Mouse (Mus musculus) bone marrow, adult 2 months (tissue): ENCODE measurements around the gene Rtn4ip1. TPM values are rescaled to one million over a fixed set of nuclear protein-coding genes. Genes with fewer than 3 reads are reported as not detected.

Experiments
- H3K27ac ChIP-seq: fragments of 200-500 bp; 2 replicates; pipeline ENCODE4 v1.5.1; 2012; ENCODE audit warnings: low read depth, mild to moderate bottlenecking, control low read depth, inconsistent platforms, low read length; ENCODE audit not compliant: control insufficient read depth, poor library complexity, insufficient read depth
- H3K4me1 ChIP-seq: fragments of 200-500 bp; 2 replicates; pipeline ENCODE4 v1.6.1; 2011; ENCODE audit warnings: low read length; ENCODE audit not compliant: control insufficient read depth, insufficient read depth
- H3K4me3 ChIP-seq: fragments of 200-500 bp; replicated peaks from 2 replicates; pipeline ENCODE3; 2011; ENCODE audit warnings: mild to moderate bottlenecking, low read depth, low read length, control low read depth; ENCODE audit not compliant: control insufficient read depth
- CTCF ChIP-seq: fragments of 200-500 bp; IDR thresholded peaks from 2 replicates; pipeline ENCODE4 v1.5.1; 2011; ENCODE audit warnings: low read length, control low read depth; ENCODE audit not compliant: control insufficient read depth, insufficient read depth
- POLR2A ChIP-seq: fragments of 200-500 bp; IDR thresholded peaks from 2 replicates; pipeline ENCODE4 v1.6.1; 2011; ENCODE audit warnings: low read depth, mild to moderate bottlenecking, control low read depth, low read length, borderline replicate concordance; ENCODE audit not compliant: control insufficient read depth
- WGBS: fragments of 180-500 bp; shearing (Covaris S2); methylation state at CpG from one replicate; pipeline ENCODE4 v1.1.7; 2018; 5-methylcytosine and 5-hydroxymethylcytosine counted together
- polyA plus RNA-seq: library from polyadenylated mRNA; stranded (reverse); fragments of >200 nt; gene quantifications from 2 replicates; pipeline ENCODE4 v1.2.4, GENCODE M21; 2011; ENCODE audit warnings: low replicate concordance; ENCODE audit not compliant: missing spikeins, insufficient read depth, insufficient read length

Gene Rtn4ip1
- polyA plus RNA-seq, 1 experiment = 15.5 TPM

- WGBS = 93% methylated on average over 4 of the region's 4 CpGs
Observed at GRCm38 (mm10) chr10:43892971-43893370, 8.6 kb upstream of the Rtn4ip1 start.

GRCm38 (mm10) chr10:43896065-43896464, 5.5 kb upstream of the Rtn4ip1 start:
- peaks cover 4% of the 10 kb centered on the region for H3K4me1 ChIP-seq
- TF ChIP-seq CTCF (no peak), POLR2A (no peak)

More at GRCm38 (mm10) chr10:43892971-43893370, 8.6 kb upstream of the Rtn4ip1 start:
- Histone ChIP-seq H3K27ac (no peak overlapping the region), H3K4me1 (peaks cover under 1% of the 10 kb centered on the region; the same call in 1 of the 2 replicates), H3K4me3 (no peak overlapping the region)
- TF ChIP-seq POLR2A (no peak), CTCF (no peak)

GRCm38 (mm10) chr10:43898276-43898675, 3.3 kb upstream of the Rtn4ip1 start:
- no peak overlapping the region for H3K4me3 ChIP-seq
- TF ChIP-seq CTCF = no peak
- no peak for TF ChIP-seq POLR2A
- WGBS = 79% methylated on average over 7 of the region's 7 CpGs
- peaks cover 4% of the 10 kb centered on the region for H3K4me1 ChIP-seq
- 0 out of 2 replicates have a peak overlapping the region, but pooled peaks have one; percentile 9 for H3K27ac ChIP-seq

More at GRCm38 (mm10) chr10:43896065-43896464, 5.5 kb upstream of the Rtn4ip1 start:
- WGBS = 89% methylated on average over 8 of the region's 8 CpGs
- H3K27ac ChIP-seq = no peak overlapping the region
- no peak overlapping the region for H3K4me3 ChIP-seq

GRCm38 (mm10) chr10:43900883-43901570, 580 bp upstream of the Rtn4ip1 start:
- Histone ChIP-seq H3K4me3 (peak overlapping the region; percentile 78), H3K27ac (peak overlapping the region; percentile 22; the same call in 1 of the 2 replicates), H3K4me1 (peaks cover 4% of the 10 kb centered on the region)
- WGBS = 4% methylated on average over 30 of the region's 30 CpGs
- TF ChIP-seq CTCF (no peak), POLR2A (no peak)

- H3K27ac ChIP-seq = no peak overlapping the region
- TF ChIP-seq POLR2A = no peak
- no peak for TF ChIP-seq CTCF
- WGBS = 90% methylated on average over 1 of the region's 1 CpGs
- H3K4me1 ChIP-seq = no peaks in the 10 kb centered on the region
- no peak overlapping the region for H3K4me3 ChIP-seq
Observed at GRCm38 (mm10) chr10:43904569-43904968, 3.0 kb downstream of the Rtn4ip1 start.

- WGBS = 30% methylated on average over 12 of the region's 12 CpGs
- no peak overlapping the region for H3K27ac ChIP-seq
- no peak overlapping the region for H3K4me3 ChIP-seq
- H3K4me1 ChIP-seq = no peaks in the 10 kb centered on the region
- TF ChIP-seq POLR2A (no peak), CTCF (no peak)
Observed at GRCm38 (mm10) chr10:43910032-43910872, 8.6 kb downstream of the Rtn4ip1 start.

- H3K27ac ChIP-seq = no peak overlapping the region
- 27% methylated on average over 8 of the region's 8 CpGs for WGBS
Observed at GRCm38 (mm10) chr10:43910873-43911142, 9.2 kb downstream of the Rtn4ip1 start.

GRCm38 (mm10) chr10:43912236-43912635, 10.6 kb downstream of the Rtn4ip1 start:
- WGBS = 53% methylated on average over 3 of the region's 3 CpGs
- TF ChIP-seq CTCF (no peak), POLR2A (no peak)
- Histone ChIP-seq H3K27ac (no peak overlapping the region), H3K4me1 (no peaks in the 10 kb centered on the region; the same call in 1 of the 2 replicates), H3K4me3 (no peak overlapping the region)

More at GRCm38 (mm10) chr10:43910873-43911142, 9.2 kb downstream of the Rtn4ip1 start:
- no peak for TF ChIP-seq POLR2A
- TF ChIP-seq CTCF = no peak
- Histone ChIP-seq H3K4me1 (no peaks in the 10 kb centered on the region), H3K4me3 (no peak overlapping the region)

- WGBS = 82% methylated on average over 12 of the region's 12 CpGs
- no peak overlapping the region for H3K4me3 ChIP-seq
- no peak overlapping the region for H3K27ac ChIP-seq
- TF ChIP-seq CTCF = no peak
- TF ChIP-seq POLR2A = no peak
- no peaks in the 10 kb centered on the region; the same call in 1 of the 2 replicates for H3K4me1 ChIP-seq
Observed at GRCm38 (mm10) chr10:43916181-43916580, 14.6 kb downstream of the Rtn4ip1 start.
